Mouse (Mus musculus) embryonic fibroblast, embryonic 13.5 days (primary cell): ENCODE measurements around the gene Pctp.

Source experiments
- CTCF ChIP-seq: IDR thresholded peaks from 2 replicates; pipeline ENCODE4 v1.5.1; 2011; ENCODE audit warnings: mild to moderate bottlenecking, control low read depth, low read length, moderate library complexity, borderline replicate concordance; ENCODE audit not compliant: insufficient read depth
- POLR2A ChIP-seq: IDR thresholded peaks from 2 replicates; pipeline ENCODE4 v1.6.1; 2011; ENCODE audit warnings: low read depth, mild to moderate bottlenecking, control low read depth, low read length, moderate library complexity

DNA sequence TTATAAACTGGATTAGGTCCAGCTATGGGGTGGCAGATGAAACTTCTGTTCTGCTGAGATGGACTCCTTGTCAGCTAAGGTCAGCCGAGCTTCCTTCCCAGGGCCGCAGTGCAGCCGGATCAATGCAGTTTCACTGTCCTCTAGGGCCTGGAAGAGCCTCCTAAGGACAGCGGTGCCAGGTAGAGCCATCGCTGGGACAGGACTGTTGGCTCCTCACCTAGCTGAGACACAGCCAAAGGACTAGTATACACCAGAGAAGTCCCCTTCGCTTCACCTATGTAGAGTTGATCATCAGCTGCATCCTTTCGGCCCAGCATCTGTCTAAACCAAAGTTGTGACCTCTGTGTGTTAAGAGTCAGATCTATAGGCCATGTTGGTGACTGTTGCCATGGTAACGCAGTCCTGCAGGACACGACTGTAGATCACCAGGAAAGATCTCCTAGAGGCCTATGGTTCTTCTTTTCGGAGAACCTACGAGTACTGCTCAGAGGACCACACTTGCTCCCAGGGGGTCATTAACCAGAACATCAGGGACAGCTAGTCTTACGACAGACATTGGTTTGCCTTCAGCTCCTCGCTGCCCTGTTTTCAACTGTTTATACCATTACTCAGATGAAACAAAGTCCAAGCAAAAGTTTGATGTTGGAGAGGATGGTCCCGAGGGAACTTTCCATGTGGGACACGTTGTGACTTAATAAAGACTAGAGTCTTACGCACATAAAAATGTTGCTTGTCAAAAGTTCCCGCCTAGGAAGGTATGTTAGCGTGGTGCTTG lies 3.5 kb downstream of the Pctp start:
- no peak for TF ChIP-seq CTCF
- no peak for TF ChIP-seq POLR2A
